Mouse (Mus musculus) hindbrain, embryonic 16.5 days (tissue): ENCODE data around the gene Thap12. TPM values are rescaled to one million over a fixed set of nuclear protein-coding genes. Genes with fewer than 3 reads are reported as not detected.

Experiments
- ATAC-seq: fragments of 200-750 bp; cut with Nextera tagmentation; 2 replicates; pipeline ENCODE4 v1.8.0; 2017; ENCODE audit warnings: moderate TSS enrichment, moderate library complexity
- H3K27ac ChIP-seq: fragments of 300-500 bp; sonication (generic); 2 replicates; pipeline ENCODE4 v1.5.1; 2014; ENCODE audit warnings: low read depth, mild to moderate bottlenecking, control low read depth, low read length, moderate library complexity
- H3K27me3 ChIP-seq: fragments of 300-500 bp; sonication (generic); replicated peaks from 2 replicates; pipeline ENCODE4 v1.6.1; 2014; ENCODE audit warnings: low read length; ENCODE audit not compliant: control insufficient read depth, insufficient read depth
- H3K36me3 ChIP-seq: fragments of 300-500 bp; sonication (generic); 2 replicates; pipeline ENCODE4 v1.6.1; 2014; ENCODE audit warnings: mild to moderate bottlenecking, low read length, moderate library complexity, mixed read lengths; ENCODE audit not compliant: control insufficient read depth, insufficient read depth
- H3K4me1 ChIP-seq: fragments of 300-500 bp; sonication (generic); 2 replicates; pipeline ENCODE4 v1.6.1; 2014; ENCODE audit warnings: low read depth, low read length; ENCODE audit not compliant: control insufficient read depth, insufficient read depth
- H3K4me2 ChIP-seq: fragments of 300-500 bp; sonication (generic); 2 replicates; pipeline ENCODE4 v1.6.1; 2014; ENCODE audit warnings: mild to moderate bottlenecking, low read length, control low read depth, moderate library complexity
- H3K4me3 ChIP-seq: fragments of 300-500 bp; sonication (generic); 2 replicates; pipeline ENCODE4 v1.5.1; 2014; ENCODE audit warnings: mild to moderate bottlenecking, low read length, control low read depth, moderate library complexity
- H3K9ac ChIP-seq: fragments of 300-500 bp; sonication (generic); 2 replicates; pipeline ENCODE4 v1.6.1; 2014; ENCODE audit warnings: low read depth, mild to moderate bottlenecking, control low read depth, low read length, moderate library complexity
- H3K9me3 ChIP-seq: fragments of 300-500 bp; sonication (generic); 2 replicates; pipeline ENCODE4 v1.6.1; 2014; ENCODE audit warnings: mild to moderate bottlenecking, low read length, moderate library complexity; ENCODE audit not compliant: control insufficient read depth
- WGBS: fragments of 180-500 bp; shearing (Covaris S2); extraction: QIAGEN DNeasy Blood & Tissue Kit; methylation state at CpG from one replicate; pipeline ENCODE4 v1.1.7; 2014; 5-methylcytosine and 5-hydroxymethylcytosine counted together
- polyA plus RNA-seq: library from polyadenylated mRNA; unstranded; fragments of >200 nt; fragmentation: Nextera tagmentation; extraction: Ambion mirVana; gene quantifications from 2 replicates; pipeline ENCODE4 v1.2.1, GENCODE M21; 2015

The Thap12 gene
- polyA plus RNA-seq, 1 experiment from 2014 or later, result 40.2 TPM

DNA sequence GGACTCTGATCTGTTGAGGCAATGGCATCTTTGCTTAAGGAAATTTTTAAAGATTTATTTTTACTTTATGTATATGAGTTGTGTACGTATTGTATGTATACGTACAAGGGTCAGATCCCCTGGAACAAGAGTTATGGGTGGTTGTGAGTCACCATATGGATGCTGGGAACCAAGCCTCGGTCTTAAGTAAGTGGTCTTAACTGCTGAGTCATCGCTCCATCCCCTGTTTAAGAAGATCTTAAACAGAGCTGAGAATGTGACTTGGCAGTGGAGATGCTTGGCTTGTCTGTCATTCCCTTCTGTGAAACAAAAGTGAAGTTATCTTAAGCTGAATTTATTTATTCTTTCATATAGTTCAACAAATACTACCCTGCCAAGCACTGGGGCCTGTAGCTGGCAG is 31.1 kb downstream of the Thap12 start:
- Histone ChIP-seq H3K4me2 (no peak overlapping the region), H3K36me3 (no peaks in the 10 kb centered on the region), H3K9me3 (no peaks in the 10 kb centered on the region), H3K27me3 (no peaks in the 10 kb centered on the region), H3K27ac (no peak overlapping the region), H3K9ac (no peak overlapping the region), H3K4me3 (no peak overlapping the region), H3K4me1 (peaks cover 13% of the 10 kb centered on the region)
- WGBS, result 88% methylated on average over 4 of the region's 4 CpGs
- no peak for ATAC-seq

DNA sequence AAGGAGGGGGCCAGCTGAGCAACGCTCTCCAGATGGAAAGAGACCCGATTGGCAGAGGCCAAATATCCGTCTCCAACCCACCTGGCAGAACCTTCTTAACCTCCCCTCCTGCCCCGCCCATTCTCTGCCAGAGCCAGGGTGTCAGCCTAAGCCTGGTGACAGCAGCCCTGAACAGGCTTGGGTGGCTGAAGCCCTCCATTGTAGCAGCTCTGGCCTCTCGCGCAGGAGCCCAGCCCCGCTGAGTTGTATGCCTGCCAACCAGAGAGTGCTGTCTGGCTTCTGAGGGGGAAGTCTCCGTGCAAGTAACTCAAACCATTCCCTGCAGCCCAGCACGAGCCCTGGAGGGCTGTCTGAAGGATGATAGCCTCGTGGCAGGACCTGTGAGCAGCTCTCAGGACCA is 32.0 kb downstream of the Thap12 start:
- peak; percentile 88 for ATAC-seq
- Histone ChIP-seq H3K9me3 (no peaks in the 10 kb centered on the region), H3K4me2 (no peak overlapping the region; the same call in 1 of the 2 replicates), H3K27ac (no peak overlapping the region), H3K4me1 (peaks cover 9% of the 10 kb centered on the region), H3K27me3 (no peaks in the 10 kb centered on the region), H3K9ac (peak overlapping the region; percentile 24; the same call in 1 of the 2 replicates), H3K36me3 (no peaks in the 10 kb centered on the region), H3K4me3 (no peak overlapping the region)
- WGBS, result 20% methylated on average over 10 of the region's 10 CpGs

DNA sequence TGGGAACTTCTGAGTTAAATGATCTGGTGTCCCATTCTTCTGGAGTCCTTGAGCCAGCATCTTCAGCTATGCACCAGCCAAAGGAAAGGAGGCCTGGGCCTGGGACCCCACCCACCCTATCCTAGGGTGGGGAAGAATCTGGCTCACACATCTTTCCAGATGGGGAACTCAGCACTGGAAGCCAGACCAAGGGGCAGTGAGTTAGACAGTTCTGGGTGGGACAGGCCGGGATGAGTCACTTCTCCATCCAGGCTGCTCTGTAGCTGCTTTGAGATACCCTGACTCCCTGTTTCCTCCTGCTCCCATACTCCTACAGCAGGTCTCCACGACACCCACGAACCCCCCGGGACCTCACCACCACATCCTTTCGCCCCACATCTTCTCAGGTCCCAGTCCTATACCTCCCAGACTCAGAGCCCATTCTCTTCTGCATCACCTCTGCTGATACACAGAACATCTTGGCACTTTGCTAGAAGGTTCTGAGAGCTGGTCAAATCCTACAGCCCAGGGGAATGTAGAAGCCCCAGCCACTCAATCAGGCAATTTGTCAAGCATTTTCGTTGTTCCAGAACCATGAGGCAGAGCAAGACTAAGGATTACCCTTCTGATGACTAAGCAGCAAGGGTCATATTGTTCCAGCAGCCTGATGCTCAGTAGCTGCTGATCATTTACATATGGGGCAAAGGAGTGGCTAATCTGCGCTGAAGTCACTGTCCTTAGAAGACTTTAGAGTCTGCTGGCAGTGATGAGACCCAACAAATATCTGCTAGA is 34.1 kb downstream of the Thap12 start:
- H3K4me1 ChIP-seq, result peaks cover 9% of the 10 kb centered on the region
- no peaks in the 10 kb centered on the region for H3K36me3 ChIP-seq
- no peaks in the 10 kb centered on the region for H3K9me3 ChIP-seq
- H3K9ac ChIP-seq, result no peak overlapping the region
- no peak overlapping the region for H3K27ac ChIP-seq
- no peak overlapping the region for H3K4me3 ChIP-seq
- no peaks in the 10 kb centered on the region for H3K27me3 ChIP-seq
- ATAC-seq, result no peak
- 75% methylated on average over 7 of the region's 7 CpGs for WGBS
- no peak overlapping the region for H3K4me2 ChIP-seq

DNA sequence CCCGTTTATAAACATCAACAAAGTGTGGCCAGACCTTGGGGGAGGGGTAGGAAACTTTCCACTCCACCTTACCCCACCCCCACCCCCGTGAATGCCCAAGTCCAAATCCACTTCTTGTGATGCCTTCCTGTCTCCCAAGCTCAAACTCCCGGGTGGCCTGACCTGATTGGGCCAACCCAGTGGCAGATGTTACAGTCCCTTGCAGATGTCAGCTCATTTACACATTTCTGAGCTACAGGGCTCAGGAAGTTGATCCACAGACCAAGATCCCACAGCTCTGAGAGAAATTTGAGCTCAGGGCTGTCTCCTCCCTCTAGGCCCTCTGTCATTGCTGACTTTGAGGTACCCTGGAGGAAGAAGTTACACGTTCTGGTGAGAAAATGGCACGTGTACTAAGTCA is 37.5 kb downstream of the Thap12 start:
- Histone ChIP-seq H3K27ac (no peak overlapping the region), H3K27me3 (no peaks in the 10 kb centered on the region), H3K9ac (no peak overlapping the region), H3K9me3 (no peaks in the 10 kb centered on the region), H3K36me3 (no peaks in the 10 kb centered on the region), H3K4me2 (no peak overlapping the region), H3K4me1 (peaks cover 4% of the 10 kb centered on the region; the same call in 1 of the 2 replicates), H3K4me3 (no peak overlapping the region)
- WGBS, result 27% methylated on average over 5 of the region's 5 CpGs
- ATAC-seq, result no peak

DNA sequence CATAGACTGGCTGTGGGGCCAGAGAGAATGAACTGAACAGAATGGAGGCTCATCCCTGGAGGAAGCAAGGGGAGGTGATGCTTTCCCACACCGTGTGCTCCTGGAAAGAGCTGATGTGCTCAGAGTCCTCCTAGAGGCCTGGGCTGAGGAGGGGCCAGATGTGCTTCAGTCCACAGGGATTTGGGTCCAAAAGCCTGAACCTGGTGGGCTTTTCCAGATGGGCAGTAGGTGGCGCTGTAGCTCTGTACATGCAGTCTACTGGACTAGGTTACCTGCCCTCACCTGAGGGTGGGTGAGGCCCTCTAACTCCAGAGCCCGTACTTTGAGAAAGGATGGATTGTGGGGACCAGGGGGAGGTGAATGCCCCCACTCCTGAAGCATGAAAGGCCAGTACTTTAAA is 40.4 kb downstream of the Thap12 start:
- Histone ChIP-seq H3K4me3 (no peak overlapping the region), H3K27ac (no peak overlapping the region), H3K4me2 (no peak overlapping the region), H3K36me3 (no peaks in the 10 kb centered on the region), H3K4me1 (peaks cover 4% of the 10 kb centered on the region; the same call in 1 of the 2 replicates), H3K9me3 (no peaks in the 10 kb centered on the region), H3K27me3 (no peaks in the 10 kb centered on the region), H3K9ac (no peak overlapping the region)
- ATAC-seq, result peak; percentile 41; the same call in 1 of the 2 replicates
- WGBS, result 4% methylated on average over 3 of the region's 3 CpGs

DNA sequence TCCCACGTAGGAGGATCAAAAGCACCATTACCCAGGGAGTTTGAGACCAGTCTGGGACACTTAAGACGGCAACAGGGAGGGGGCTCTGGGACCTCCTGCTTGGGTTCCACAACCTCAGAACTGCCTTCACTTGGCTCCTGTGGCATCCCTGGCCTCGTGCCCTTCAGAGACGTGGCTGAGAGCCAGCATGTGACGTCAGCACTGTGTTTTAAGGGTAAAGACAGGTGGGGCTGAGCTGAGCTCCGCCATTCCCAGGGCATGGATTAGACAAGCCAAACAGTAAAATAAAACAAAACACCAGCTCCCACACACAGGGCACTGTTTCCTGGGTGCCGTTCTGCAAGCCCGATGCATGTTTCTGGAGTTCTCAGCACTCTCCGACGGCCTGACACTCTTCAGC is 47.5 kb downstream of the Thap12 start:
- Histone ChIP-seq H3K36me3 (no peaks in the 10 kb centered on the region), H3K9ac (no peak overlapping the region), H3K9me3 (no peaks in the 10 kb centered on the region), H3K4me1 (no peaks in the 10 kb centered on the region), H3K27ac (no peak overlapping the region), H3K4me2 (no peak overlapping the region), H3K4me3 (no peak overlapping the region), H3K27me3 (no peaks in the 10 kb centered on the region)
- ATAC-seq, result no peak
- 61% methylated on average over 10 of the region's 10 CpGs for WGBS

DNA sequence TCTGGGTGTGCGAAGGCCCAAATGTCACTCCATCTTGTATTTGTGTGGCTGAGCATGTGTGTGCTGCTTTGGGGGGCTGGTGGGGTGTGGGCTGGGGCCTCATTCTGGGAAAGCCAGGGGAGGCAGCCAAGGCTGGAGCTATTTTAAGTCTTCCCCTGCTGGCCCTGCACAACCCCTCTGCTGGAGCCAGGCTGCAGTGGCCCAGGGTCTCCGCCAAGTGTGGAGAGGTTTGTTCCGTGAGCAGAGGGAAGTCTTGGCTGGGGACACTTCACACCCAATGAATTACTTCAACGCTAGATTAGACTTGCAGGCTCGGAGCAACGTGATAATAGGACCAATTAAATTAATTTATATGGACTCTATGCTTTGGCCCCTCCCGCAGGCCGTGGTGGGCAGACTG is 49.8 kb downstream of the Thap12 start:
- 75% methylated on average over 8 of the region's 8 CpGs for WGBS
- H3K36me3 ChIP-seq, result no peaks in the 10 kb centered on the region
- H3K9ac ChIP-seq, result no peak overlapping the region
- no peak overlapping the region for H3K4me3 ChIP-seq
- H3K4me1 ChIP-seq, result no peaks in the 10 kb centered on the region
- no peaks in the 10 kb centered on the region for H3K27me3 ChIP-seq
- no peak for ATAC-seq
- no peaks in the 10 kb centered on the region for H3K9me3 ChIP-seq
- no peak overlapping the region for H3K27ac ChIP-seq
- H3K4me2 ChIP-seq, result no peak overlapping the region

DNA sequence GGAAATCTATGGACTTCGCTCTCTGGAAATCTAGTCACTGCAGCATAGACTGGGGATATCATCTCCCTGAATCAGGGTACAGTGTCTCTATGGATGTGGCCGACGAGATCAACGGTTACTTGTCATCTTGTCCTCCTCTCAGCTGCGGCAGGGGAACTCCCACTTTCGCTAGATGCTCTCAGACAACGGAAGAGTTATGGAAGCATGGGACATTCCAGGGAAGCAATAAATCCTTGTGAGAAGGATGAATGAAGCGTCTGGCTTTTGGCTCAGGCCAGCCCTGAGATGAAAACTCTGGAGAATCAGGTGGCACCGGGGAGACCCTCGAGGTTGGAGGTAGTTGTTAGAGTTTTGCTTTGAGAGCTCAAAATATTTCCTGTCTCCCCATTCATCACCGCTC is 53.1 kb downstream of the Thap12 start:
- Histone ChIP-seq H3K4me1 (no peaks in the 10 kb centered on the region), H3K9me3 (no peaks in the 10 kb centered on the region), H3K4me2 (no peak overlapping the region), H3K27me3 (no peaks in the 10 kb centered on the region), H3K36me3 (no peaks in the 10 kb centered on the region), H3K9ac (no peak overlapping the region), H3K4me3 (no peak overlapping the region), H3K27ac (no peak overlapping the region)
- no peak for ATAC-seq
- WGBS, result 81% methylated on average over 11 of the region's 11 CpGs

DNA sequence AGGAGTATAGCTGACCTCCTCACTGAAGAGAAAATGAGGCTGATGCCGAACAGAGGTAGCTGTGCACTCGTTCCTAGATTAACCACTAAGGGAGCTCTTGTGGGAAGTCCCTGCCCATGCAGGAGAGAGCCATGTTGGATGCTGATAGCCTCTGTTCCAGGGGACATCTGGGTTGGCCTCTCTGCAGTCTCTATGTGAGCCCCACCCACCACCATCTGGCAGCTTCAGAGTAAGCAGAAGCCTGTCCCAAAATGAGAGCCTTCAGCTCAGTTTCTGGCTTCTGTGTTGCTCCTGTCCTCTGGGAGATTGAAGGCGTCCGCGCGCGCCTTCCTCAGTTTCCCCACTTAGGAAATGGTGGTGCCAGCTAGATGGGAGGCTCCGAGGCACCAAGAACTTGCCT is 53.7 kb downstream of the Thap12 start:
- H3K27me3 ChIP-seq, result no peaks in the 10 kb centered on the region
- H3K9me3 ChIP-seq, result no peaks in the 10 kb centered on the region
- ATAC-seq, result no peak
- H3K4me1 ChIP-seq, result no peaks in the 10 kb centered on the region
- H3K4me3 ChIP-seq, result no peak overlapping the region
- H3K36me3 ChIP-seq, result no peaks in the 10 kb centered on the region
- no peak overlapping the region for H3K9ac ChIP-seq
- 78% methylated on average over 8 of the region's 8 CpGs for WGBS
- H3K27ac ChIP-seq, result no peak overlapping the region
- no peak overlapping the region for H3K4me2 ChIP-seq
